Mouse (Mus musculus) hindbrain, embryonic 15.5 days (tissue): ENCODE results near the gene Dnph1. TPM values are rescaled to one million over a fixed set of nuclear protein-coding genes. Genes with fewer than 3 reads are reported as not detected.

Source experiments
- ATAC-seq: fragments of 200-750 bp; cut with Nextera tagmentation; 2 replicates; pipeline ENCODE4 v1.8.0; 2017; ENCODE audit warnings: low read depth, moderate number of reproducible peaks, moderate TSS enrichment; ENCODE audit not compliant: low FRiP score
- H3K27ac ChIP-seq: fragments of 300-500 bp; sonication (generic); replicated peaks from 2 replicates; pipeline ENCODE4 v1.5.1; 2015; ENCODE audit warnings: mild to moderate bottlenecking, inconsistent platforms
- H3K27me3 ChIP-seq: fragments of 300-500 bp; sonication (generic); 2 replicates; pipeline ENCODE4 v1.6.1; 2015; ENCODE audit warnings: control low read depth, inconsistent platforms
- H3K36me3 ChIP-seq: fragments of 300-500 bp; sonication (generic); 2 replicates; pipeline ENCODE4 v1.6.1; 2015; ENCODE audit warnings: control low read depth, inconsistent platforms
- H3K4me1 ChIP-seq: fragments of 300-500 bp; sonication (generic); replicated peaks from 2 replicates; pipeline ENCODE4 v1.6.1; 2015; ENCODE audit warnings: control low read depth, inconsistent platforms
- H3K4me2 ChIP-seq: fragments of 300-500 bp; sonication (generic); 2 replicates; pipeline ENCODE4 v1.6.1; 2015; ENCODE audit warnings: moderate library complexity, mild to moderate bottlenecking, inconsistent platforms
- H3K4me3 ChIP-seq: fragments of 300-500 bp; sonication (generic); 2 replicates; pipeline ENCODE4 v1.5.1; 2015; ENCODE audit warnings: mild to moderate bottlenecking, inconsistent platforms
- H3K9ac ChIP-seq: fragments of 300-500 bp; sonication (generic); 2 replicates; pipeline ENCODE4 v1.6.1; 2015; ENCODE audit warnings: inconsistent platforms
- H3K9me3 ChIP-seq: fragments of 300-500 bp; sonication (generic); 2 replicates; pipeline ENCODE4 v1.6.1; 2016; ENCODE audit warnings: control low read depth, inconsistent platforms
- WGBS: fragments of 180-500 bp; shearing (Covaris S2); methylation state at CpG from one replicate; pipeline ENCODE4 v1.1.7; 2015; 5-methylcytosine and 5-hydroxymethylcytosine counted together
- polyA plus RNA-seq: library from polyadenylated mRNA; unstranded; fragments of >200 nt; fragmentation: Nextera tagmentation; extraction: Ambion mirVana; gene quantifications from 2 replicates; pipeline ENCODE4 v1.2.1, GENCODE M21; 2015

Gene Dnph1
- polyA plus RNA-seq, result 21.8 and 22.4 TPM in 2 replicates

GRCm38 (mm10) chr17:46496623-46497434, at the start of gene Dnph1:
Gene Dnph1, plus strand, starts transcription at chr17:46496711.
- H3K27ac ChIP-seq, result peak within 1 kb of the TSS; percentile 7; the same call in 1 of the 2 replicates

GRCm38 (mm10) chr17:46452683-46453082, 43.8 kb upstream of the Dnph1 start:
- H3K27me3 ChIP-seq, result peaks cover 2% of the 10 kb centered on the region; the same call in 1 of the 2 replicates
- no peaks in the 10 kb centered on the region for H3K36me3 ChIP-seq
- WGBS, result 44% methylated on average over 5 of the region's 5 CpGs
- H3K27ac ChIP-seq, result no peak overlapping the region
- H3K4me3 ChIP-seq, result no peak overlapping the region
- ATAC-seq, result no peak
- H3K9ac ChIP-seq, result no peak overlapping the region
- H3K4me1 ChIP-seq, result peaks cover 34% of the 10 kb centered on the region
- H3K4me2 ChIP-seq, result no peak overlapping the region
- no peaks in the 10 kb centered on the region for H3K9me3 ChIP-seq

More at GRCm38 (mm10) chr17:46496623-46497434, at the start of gene Dnph1:
- Histone ChIP-seq H3K27me3 (peaks cover 5% of the 10 kb centered on the region; the same call in 1 of the 2 replicates), H3K9me3 (no peaks in the 10 kb centered on the region), H3K9ac (peak within 1 kb of the TSS; percentile 51), H3K4me3 (peak within 1 kb of the TSS; percentile 50), H3K4me2 (peak within 1 kb of the TSS; percentile 96), H3K4me1 (peaks cover 6% of the 10 kb centered on the region), H3K36me3 (peaks cover 3% of the 10 kb centered on the region)
- ATAC-seq, result peak; percentile 97
- WGBS, result under 1% methylated on average over 44 of the region's 44 CpGs

- no peaks in the 10 kb centered on the region for H3K9me3 ChIP-seq
- H3K9ac ChIP-seq, result no peak overlapping the region
- H3K4me2 ChIP-seq, result peak overlapping the region; percentile 58
- peaks cover 34% of the 10 kb centered on the region for H3K4me1 ChIP-seq
- H3K27me3 ChIP-seq, result no peaks in the 10 kb centered on the region; the same call in 1 of the 2 replicates
- 7% methylated on average over 13 of the region's 13 CpGs for WGBS
- H3K4me3 ChIP-seq, result no peak overlapping the region
- no peaks in the 10 kb centered on the region for H3K36me3 ChIP-seq
- H3K27ac ChIP-seq, result no peak overlapping the region
- ATAC-seq, result no peak
Observed at GRCm38 (mm10) chr17:46453302-46453948, 43.1 kb upstream of the Dnph1 start.

- WGBS, result 3% methylated on average over 26 of the region's 26 CpGs
- Histone ChIP-seq H3K9ac (peak overlapping the region; percentile 24; the same call in 1 of the 2 replicates), H3K4me1 (peaks cover 34% of the 10 kb centered on the region), H3K4me2 (peak overlapping the region; percentile 58), H3K36me3 (no peaks in the 10 kb centered on the region), H3K4me3 (peak overlapping the region; percentile 25; the same call in 1 of the 2 replicates), H3K27me3 (no peaks in the 10 kb centered on the region; the same call in 1 of the 2 replicates), H3K9me3 (no peaks in the 10 kb centered on the region), H3K27ac (0 out of 2 replicates have a peak overlapping the region, but pooled peaks have one; percentile 35)
- 0 out of 2 replicates have a peak, but pooled peaks have one; percentile 46 for ATAC-seq
Observed at GRCm38 (mm10) chr17:46453970-46454411, 42.5 kb upstream of the Dnph1 start.

GRCm38 (mm10) chr17:46454539-46454938, 42.0 kb upstream of the Dnph1 start:
- no peak for ATAC-seq
- Histone ChIP-seq H3K9me3 (no peaks in the 10 kb centered on the region), H3K4me2 (peak overlapping the region; percentile 58), H3K9ac (no peak overlapping the region), H3K36me3 (no peaks in the 10 kb centered on the region; the same call in 1 of the 2 replicates), H3K4me3 (peak overlapping the region; percentile 25; the same call in 1 of the 2 replicates), H3K4me1 (peaks cover 34% of the 10 kb centered on the region), H3K27me3 (no peaks in the 10 kb centered on the region; the same call in 1 of the 2 replicates), H3K27ac (no peak overlapping the region)
- WGBS, result 5% methylated on average over 9 of the region's 9 CpGs

- peaks cover 34% of the 10 kb centered on the region for H3K4me1 ChIP-seq
- WGBS, result 2% methylated on average over 33 of the region's 33 CpGs
- no peak; the same call in 1 of the 2 replicates for ATAC-seq
Observed at GRCm38 (mm10) chr17:46455110-46455691, 41.3 kb upstream of the Dnph1 start.

GRCm38 (mm10) chr17:46457791-46458190, 38.7 kb upstream of the Dnph1 start:
- no peak overlapping the region for H3K4me3 ChIP-seq
- H3K9me3 ChIP-seq, result no peaks in the 10 kb centered on the region
- ATAC-seq, result no peak
- H3K9ac ChIP-seq, result no peak overlapping the region
- H3K4me2 ChIP-seq, result no peak overlapping the region
- H3K4me1 ChIP-seq, result peaks cover 42% of the 10 kb centered on the region
- no peaks in the 10 kb centered on the region; the same call in 1 of the 2 replicates for H3K27me3 ChIP-seq
- peaks cover 9% of the 10 kb centered on the region; the same call in 1 of the 2 replicates for H3K36me3 ChIP-seq
- 21% methylated on average over 10 of the region's 10 CpGs for WGBS
- no peak overlapping the region for H3K27ac ChIP-seq

More at GRCm38 (mm10) chr17:46455110-46455691, 41.3 kb upstream of the Dnph1 start:
- H3K4me3 ChIP-seq, result peak overlapping the region; percentile 26
- no peaks in the 10 kb centered on the region; the same call in 1 of the 2 replicates for H3K27me3 ChIP-seq
- no peak overlapping the region for H3K27ac ChIP-seq
- no peak overlapping the region for H3K9ac ChIP-seq
- peaks cover 1% of the 10 kb centered on the region; the same call in 1 of the 2 replicates for H3K36me3 ChIP-seq
- peak overlapping the region; percentile 58 for H3K4me2 ChIP-seq
- H3K9me3 ChIP-seq, result no peaks in the 10 kb centered on the region

- Histone ChIP-seq H3K9ac (no peak overlapping the region), H3K9me3 (no peaks in the 10 kb centered on the region), H3K4me3 (no peak overlapping the region), H3K27ac (no peak overlapping the region), H3K36me3 (peaks cover 9% of the 10 kb centered on the region; the same call in 1 of the 2 replicates), H3K4me1 (peaks cover 37% of the 10 kb centered on the region), H3K27me3 (no peaks in the 10 kb centered on the region; the same call in 1 of the 2 replicates), H3K4me2 (no peak overlapping the region)
- WGBS, result 43% methylated on average over 3 of the region's 3 CpGs
- no peak for ATAC-seq
Observed at GRCm38 (mm10) chr17:46458439-46458838, 38.1 kb upstream of the Dnph1 start.

GRCm38 (mm10) chr17:46460673-46461072, 35.8 kb upstream of the Dnph1 start:
- 5% methylated on average over 32 of the region's 32 CpGs for WGBS
- Histone ChIP-seq H3K27ac (no peak overlapping the region), H3K4me1 (peaks cover 14% of the 10 kb centered on the region), H3K4me2 (peak overlapping the region; percentile 15), H3K36me3 (peaks cover 13% of the 10 kb centered on the region; the same call in 1 of the 2 replicates), H3K9ac (no peak overlapping the region), H3K4me3 (no peak overlapping the region), H3K27me3 (no peaks in the 10 kb centered on the region; the same call in 1 of the 2 replicates), H3K9me3 (no peaks in the 10 kb centered on the region)
- ATAC-seq, result no peak

GRCm38 (mm10) chr17:46461347-46461746, 35.2 kb upstream of the Dnph1 start:
- Histone ChIP-seq H3K4me1 (peaks cover 8% of the 10 kb centered on the region; the same call in 1 of the 2 replicates), H3K4me3 (no peak overlapping the region), H3K9ac (no peak overlapping the region), H3K9me3 (no peaks in the 10 kb centered on the region), H3K4me2 (peak overlapping the region; percentile 15), H3K27ac (no peak overlapping the region), H3K36me3 (peaks cover 18% of the 10 kb centered on the region), H3K27me3 (no peaks in the 10 kb centered on the region)
- WGBS, result 13% methylated on average over 8 of the region's 8 CpGs
- no peak for ATAC-seq

GRCm38 (mm10) chr17:46462226-46462625, 34.3 kb upstream of the Dnph1 start:
- WGBS, result 87% methylated on average over 5 of the region's 5 CpGs
- peaks cover 27% of the 10 kb centered on the region for H3K36me3 ChIP-seq
- H3K9ac ChIP-seq, result no peak overlapping the region
- no peaks in the 10 kb centered on the region for H3K9me3 ChIP-seq
- no peak for ATAC-seq
- no peak overlapping the region for H3K4me2 ChIP-seq
- H3K4me3 ChIP-seq, result no peak overlapping the region
- H3K27me3 ChIP-seq, result no peaks in the 10 kb centered on the region
- H3K27ac ChIP-seq, result no peak overlapping the region
- peaks cover 8% of the 10 kb centered on the region; the same call in 1 of the 2 replicates for H3K4me1 ChIP-seq
